Mouse (Mus musculus): Measurements from ENCODE around the gene Ybx2.
A peak's percentile ranks its signal among the peaks of the same experiment; 100 is the strongest.

The Ybx2 gene

GRCm38 (mm10) chr11:69935137-69935879, at the start of gene Ybx2:
Gene Ybx2 (plus strand): TSS chr11:69935796.
- DNase-seq: peak; percentile 92

- DNase-seq: peak; percentile 54
Measured at GRCm38 (mm10) chr11:69886907-69887635, 48.5 kb upstream of the Ybx2 start.

- DNase-seq: no peak
Measured at GRCm38 (mm10) chr11:69891482-69891881, 44.1 kb upstream of the Ybx2 start.

- no peak for DNase-seq
Measured at GRCm38 (mm10) chr11:69894671-69895070, 40.9 kb upstream of the Ybx2 start.

- peak; percentile 71 for DNase-seq
Measured at GRCm38 (mm10) chr11:69895291-69895690, 40.3 kb upstream of the Ybx2 start, which contains the start of gene Acap1. Gene Acap1 (minus strand): TSS chr11:69895539.

- no peak for DNase-seq
Measured at GRCm38 (mm10) chr11:69899870-69900269, 35.7 kb upstream of the Ybx2 start.

GRCm38 (mm10) chr11:69900471-69901405, 34.9 kb upstream of the Ybx2 start, which contains the start of the genes 2810408A11Rik and Neurl4:
Gene 2810408A11Rik (minus strand): TSS chr11:69900987.
Gene Neurl4 (plus strand): TSS chr11:69901072.
- peak; percentile 93 for DNase-seq

- peak; percentile 92 for DNase-seq
Measured at GRCm38 (mm10) chr11:69901406-69901846, 34.2 kb upstream of the Ybx2 start.

GRCm38 (mm10) chr11:69901993-69902392, 33.6 kb upstream of the Ybx2 start:
- DNase-seq: peak; percentile 45

- DNase-seq: no peak
Measured at GRCm38 (mm10) chr11:69902972-69903371, 32.6 kb upstream of the Ybx2 start.

GRCm38 (mm10) chr11:69904311-69904710, 31.3 kb upstream of the Ybx2 start:
- no peak for DNase-seq

- DNase-seq: no peak
Measured at GRCm38 (mm10) chr11:69908645-69909044, 27.0 kb upstream of the Ybx2 start.

GRCm38 (mm10) chr11:69909174-69909573, 26.4 kb upstream of the Ybx2 start:
- DNase-seq: no peak

GRCm38 (mm10) chr11:69910177-69910576, 25.4 kb upstream of the Ybx2 start:
- no peak for DNase-seq

- DNase-seq: no peak
Measured at GRCm38 (mm10) chr11:69910781-69911560, 24.6 kb upstream of the Ybx2 start.

GRCm38 (mm10) chr11:69911701-69912100, 23.9 kb upstream of the Ybx2 start:
- no peak for DNase-seq

GRCm38 (mm10) chr11:69912716-69913530, 22.7 kb upstream of the Ybx2 start:
- DNase-seq: no peak

GRCm38 (mm10) chr11:69913554-69914371, 21.8 kb upstream of the Ybx2 start, which contains the start of gene Gps2:
Gene Gps2 (plus strand): TSS chr11:69913888.
- peak; percentile 93 for DNase-seq

- peak; percentile 51 for DNase-seq
Measured at GRCm38 (mm10) chr11:69914372-69914764, 21.2 kb upstream of the Ybx2 start.

GRCm38 (mm10) chr11:69914917-69915430, 20.6 kb upstream of the Ybx2 start:
- peak; percentile 12 for DNase-seq
